Mouse (Mus musculus) gastrocnemius, postnatal 25 days (tissue): Measurements from ENCODE around the gene Kifap3. TPM values are rescaled to one million over a fixed set of nuclear protein-coding genes. Genes with fewer than 3 reads are reported as not detected.

ENCODE experiments used
- DNase-seq: peaks from one replicate; pipeline ENCODE4 v3.0.0; 2022
- total RNA-seq, 2 experiments: library from RNA; stranded (reverse); gene quantifications; 1 replicate in 1 of 2; 2 replicates in 1 of 2; pipeline ENCODE4 v1.2.3; 2021

The Kifap3 gene
- total RNA-seq, 2 experiments from 2014 or later = 13.8 to 14.1 TPM

- DNase-seq = no peak
These were observed 114.6 kb downstream of the Kifap3 start for GRCm38 (mm10) chr1:163893774-163894527.

- DNase-seq = no peak
These were observed 118.9 kb downstream of the Kifap3 start for GRCm38 (mm10) chr1:163898291-163898764.

DNA sequence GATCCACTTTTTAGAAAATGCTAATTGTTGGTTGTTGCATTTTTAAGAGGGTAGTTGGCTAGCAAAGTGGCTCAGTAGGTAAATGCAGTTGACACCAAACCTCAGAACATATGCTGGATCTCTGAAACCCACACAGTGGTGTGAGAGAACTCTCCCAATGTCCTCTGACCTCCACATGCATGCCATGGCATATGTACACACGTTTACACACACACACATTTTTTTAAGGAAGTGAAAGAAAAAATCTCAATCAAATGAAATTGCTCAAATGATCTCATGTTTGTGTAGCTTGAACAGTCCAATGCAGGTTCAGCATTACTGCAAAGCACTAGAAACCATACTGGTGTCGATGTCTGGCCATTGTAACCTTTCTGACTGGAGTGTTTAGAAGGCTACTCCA, 120.2 kb downstream of the Kifap3 start:
- DNase-seq = no peak

- no peak for DNase-seq
These were observed 120.8 kb downstream of the Kifap3 start for GRCm38 (mm10) chr1:163900168-163900567.

- DNase-seq = no peak
These were observed 124.0 kb downstream of the Kifap3 start for GRCm38 (mm10) chr1:163903411-163903810.

- DNase-seq = no peak
These were observed 127.8 kb downstream of the Kifap3 start for GRCm38 (mm10) chr1:163907007-163907811.

DNA sequence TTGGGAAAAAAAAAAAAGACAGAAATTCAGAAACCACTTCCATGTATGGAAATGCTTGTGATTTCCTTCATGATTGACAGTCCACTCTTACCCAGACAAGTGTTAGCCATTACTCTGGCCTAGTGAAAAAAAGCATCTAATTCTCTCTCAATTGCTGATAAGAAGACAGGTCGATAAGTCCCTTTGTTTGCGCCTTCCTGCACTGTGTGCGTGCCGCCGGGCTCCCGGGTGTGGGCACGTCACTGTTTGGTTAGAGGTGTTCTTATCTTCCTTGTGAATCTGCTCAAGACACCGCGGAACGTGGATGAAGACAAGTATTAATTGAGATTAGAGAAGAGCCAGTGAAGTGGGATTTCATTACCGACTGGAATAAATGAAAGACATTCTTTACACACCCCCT, 129.0 kb downstream of the Kifap3 start:
- DNase-seq = no peak

DNA sequence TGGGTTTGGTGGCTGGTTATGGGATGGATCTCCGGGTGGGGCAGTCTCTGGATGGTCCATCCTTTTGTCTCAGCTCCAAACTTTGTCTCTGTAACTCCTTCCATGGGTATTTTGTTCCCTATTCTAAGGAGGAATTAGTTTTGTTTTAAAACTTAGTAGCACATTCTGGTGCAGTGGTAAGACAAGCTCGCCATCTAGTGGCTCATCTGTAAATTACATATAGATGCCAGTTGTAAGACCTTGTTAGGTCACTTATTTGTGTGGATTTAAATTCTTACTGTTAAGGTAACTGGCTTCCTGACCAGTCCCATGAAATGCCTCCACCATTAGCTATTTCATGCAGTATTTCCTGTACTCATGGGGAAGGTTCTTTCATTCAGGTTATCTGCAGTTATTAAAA, 131.0 kb downstream of the Kifap3 start:
- no peak for DNase-seq

DNA sequence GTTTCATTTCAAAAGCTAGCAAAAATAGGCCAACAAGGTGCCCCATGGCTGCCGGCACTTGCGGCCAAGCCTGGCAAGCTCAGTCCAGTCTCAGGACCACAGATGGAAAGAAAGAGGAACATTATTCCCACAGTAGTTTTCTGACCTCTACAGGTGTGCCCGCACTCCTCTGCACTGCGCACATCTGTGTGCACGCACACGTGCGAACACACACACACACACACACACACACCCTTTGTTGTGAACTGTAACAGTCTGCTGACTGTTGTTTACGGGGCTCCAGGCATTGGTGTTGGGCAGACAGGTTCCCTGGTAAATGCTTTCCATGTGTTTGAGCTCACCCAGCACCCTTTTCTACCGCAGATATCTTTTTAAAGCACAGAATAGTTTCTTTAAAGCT, 131.4 kb downstream of the Kifap3 start:
- no peak for DNase-seq

- no peak for DNase-seq
These were observed 132.6 kb downstream of the Kifap3 start for GRCm38 (mm10) chr1:163911981-163912380.

- no peak for DNase-seq
These were observed 138.2 kb downstream of the Kifap3 start for GRCm38 (mm10) chr1:163917349-163918160.

- DNase-seq = no peak
These were observed 144.7 kb downstream of the Kifap3 start for GRCm38 (mm10) chr1:163924093-163924492.

DNA sequence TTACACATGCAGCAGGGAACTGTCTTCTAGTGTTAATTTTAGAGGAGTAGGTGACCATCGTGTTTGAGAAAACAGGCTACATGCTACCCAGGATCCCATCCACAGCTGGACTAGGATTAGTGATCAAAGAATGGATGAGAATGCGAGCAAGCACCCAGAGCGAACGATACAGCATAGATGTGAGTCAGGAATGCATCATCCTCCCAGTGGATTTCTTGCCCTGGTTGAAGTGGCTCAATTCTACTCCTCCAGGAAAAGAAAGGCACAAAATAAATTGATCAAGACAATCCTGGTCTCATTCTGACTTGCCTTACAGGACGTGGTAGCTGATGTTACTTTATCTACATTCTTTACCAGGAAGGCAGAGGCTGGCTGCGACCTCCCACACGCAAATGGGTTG, 149.5 kb downstream of the Kifap3 start, which contains the start of gene Scyl3:
Gene Scyl3, plus strand, starts transcription at position 255 of the 400 bp plus-strand sequence.
- DNase-seq = no peak

DNA sequence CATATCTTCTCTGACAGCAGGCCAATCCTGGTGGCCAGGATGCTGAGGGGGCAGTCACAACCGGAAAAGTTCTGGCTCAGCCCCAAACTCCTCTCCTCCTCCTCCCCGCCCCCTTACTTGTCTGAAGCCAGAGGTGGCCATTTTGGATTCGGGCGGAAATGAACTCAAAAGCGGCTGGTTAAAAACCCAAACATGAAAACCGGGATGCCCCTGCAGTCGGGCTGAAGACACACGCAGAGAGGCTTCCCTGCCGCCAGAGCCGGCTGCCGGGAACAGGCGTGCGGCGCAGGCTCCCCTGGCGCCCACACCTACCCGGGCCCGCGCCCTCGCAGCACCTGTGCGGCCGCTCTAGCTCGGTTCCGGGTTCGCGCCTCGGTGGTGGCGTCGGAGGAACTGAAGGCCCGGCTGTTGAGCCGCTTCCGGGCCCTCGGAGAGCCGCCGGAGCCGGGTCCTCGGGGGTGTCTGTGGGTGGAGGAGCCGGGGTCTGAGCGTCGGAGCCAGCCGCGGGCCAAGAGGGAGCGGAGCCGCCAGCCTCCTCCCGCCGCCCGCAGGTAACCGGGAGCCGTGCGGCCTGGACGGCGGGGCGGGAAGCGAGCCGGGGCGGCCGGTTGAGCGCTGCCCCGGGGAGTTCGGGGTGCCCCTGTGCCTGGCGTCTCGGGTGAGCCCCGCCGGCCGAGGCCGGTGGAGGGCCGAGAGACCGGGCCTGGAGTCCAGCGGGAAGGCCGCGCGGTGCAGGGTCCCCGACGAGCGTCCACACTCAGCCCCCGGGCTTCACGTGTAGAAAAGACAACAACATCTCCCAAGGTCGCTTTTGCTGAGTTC, 150.5 kb downstream of the Kifap3 start:
- DNase-seq = peak; percentile 83

- DNase-seq = no peak
These were observed 151.0 kb downstream of the Kifap3 start for GRCm38 (mm10) chr1:163930458-163930794.

GRCm38 (mm10) chr1:163931801-163932200, 152.4 kb downstream of the Kifap3 start:
- DNase-seq = no peak

DNA sequence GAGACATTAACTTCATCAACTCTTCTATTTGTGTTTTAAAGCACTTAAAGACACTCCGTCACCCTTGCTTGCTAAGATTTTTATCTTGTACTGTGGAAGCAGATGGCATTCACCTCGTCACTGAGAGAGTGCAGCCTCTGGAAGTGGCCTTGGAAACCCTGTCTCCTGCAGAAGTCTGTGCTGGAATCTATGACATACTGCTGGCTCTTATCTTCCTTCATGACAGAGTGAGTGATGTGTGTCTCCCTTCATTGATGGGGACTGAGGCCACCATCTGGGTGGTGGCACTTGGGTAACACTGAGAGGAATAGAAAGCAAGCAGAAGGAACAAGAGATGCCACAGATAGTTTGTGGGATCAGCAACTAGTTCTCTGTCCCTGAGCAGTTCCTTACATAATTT, 155.2 kb downstream of the Kifap3 start:
- DNase-seq = no peak

- no peak for DNase-seq
These were observed 162.7 kb downstream of the Kifap3 start for GRCm38 (mm10) chr1:163942056-163942455.

DNA sequence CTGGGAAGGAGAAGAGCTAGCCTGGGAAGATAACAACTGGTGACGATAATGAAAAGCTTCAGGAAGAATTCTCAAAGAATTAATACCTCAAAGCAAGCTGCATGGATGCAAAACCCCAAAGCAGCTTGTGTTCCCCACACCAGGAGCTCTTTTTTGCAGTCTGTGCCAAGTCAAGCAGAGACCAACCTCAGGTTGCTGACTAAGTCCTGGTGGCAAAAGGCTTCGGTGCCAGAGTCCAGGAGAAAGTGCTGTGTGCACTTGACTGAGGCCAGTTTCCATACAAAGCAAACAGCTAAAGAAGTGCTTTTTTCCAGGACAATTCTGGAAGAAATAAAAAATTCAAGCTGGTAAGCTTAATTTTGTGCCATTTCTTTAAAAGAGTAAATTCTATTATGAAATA, 174.0 kb downstream of the Kifap3 start:
- DNase-seq = no peak

- DNase-seq = no peak
These were observed 178.7 kb downstream of the Kifap3 start for GRCm38 (mm10) chr1:163958036-163958435.

GRCm38 (mm10) chr1:163964008-163964689, 184.8 kb downstream of the Kifap3 start:
- DNase-seq = no peak
